ENCODE assay signal across 8 mouse cellular contexts in genomic region chr5:139793338-139794089, GRCm38 (mm10). TPM values are rescaled to one million over a fixed set of nuclear protein-coding genes. Genes with fewer than 3 reads are reported as not detected.
DNase-seq lines count a peak whose midpoint lies in the region; ATAC-seq and TF ChIP-seq lines count a peak whose summit lies in the region.

No protein-coding gene starts in this region.

- H3K27me3 ChIP-seq in C2C12 (ENCODE audit: control insufficient read depth, insufficient read depth, insufficient read length): no peaks in the 10 kb centered on the region
- H3K27me3 ChIP-seq in heart, adult 2 months (ENCODE audit: control insufficient read depth, insufficient read depth, low read length): no peaks in the 10 kb centered on the region
- H3K27me3 ChIP-seq in kidney, embryonic 16.5 days (ENCODE audit: insufficient read depth, low read length): no peaks in the 10 kb centered on the region

- 0 out of 2 replicates have a peak, but pooled peaks have one; percentile 73 for TF ChIP-seq EP300 in heart, adult 2 months (IDR thresholded peaks at IDR 0.05; ENCODE audit: insufficient read depth, low read depth, low read length)

- peak overlapping the region; percentile 27 for H3ac ChIP-seq in C2C12 (ENCODE audit: control insufficient read depth, insufficient read length, low read depth)

- TF ChIP-seq POLR2A in heart, adult 2 months (IDR thresholded peaks at IDR 0.05; ENCODE audit: insufficient read depth, low read depth, low read length): peak; percentile 58; the same call in 1 of the 2 replicates

- H3K79me2 ChIP-seq in C2C12 (ENCODE audit: control insufficient read depth, insufficient read depth): peaks cover 66% of the 10 kb centered on the region
- H3K79me2 ChIP-seq in heart, adult 2 months (replicated peaks; ENCODE audit: control insufficient read depth, insufficient read depth, low read length): peaks cover 2% of the 10 kb centered on the region; the same call in 1 of the 2 replicates

- H3K4me1 ChIP-seq in heart, adult 2 months (ENCODE audit: control insufficient read depth, insufficient read depth, low read length): peaks cover 43% of the 10 kb centered on the region
- H3K4me1 ChIP-seq in kidney, embryonic 16.5 days (ENCODE audit: insufficient read depth, low read length): peaks cover 54% of the 10 kb centered on the region

- WGBS in heart, adult 2 months: 11% methylated on average over 11 of the region's 11 CpGs
- 36% methylated on average over 11 of the region's 11 CpGs for WGBS in kidney, embryonic 16.5 days

- intact Hi-C loops in heart, adult 2 months (cut with DNase I): loop anchor here (10.0 kb wide), 1 partner anchor 409 kb away; no protein-coding TSS in a partner anchor

- no peak overlapping the region for H3K4me3 ChIP-seq in C2C12 (ENCODE audit: insufficient read depth, poor library complexity, severe bottlenecking)
- H3K4me3 ChIP-seq in heart, adult 2 months: peak overlapping the region; percentile 93
- H3K4me3 ChIP-seq in kidney, embryonic 16.5 days (ENCODE audit: low read length): peak overlapping the region; percentile 71

- no peak for ATAC-seq in kidney, embryonic 16.5 days (ENCODE audit: low FRiP score, low TSS enrichment)
- peak; percentile 11 for ATAC-seq in megakaryocyte, adult 5-6 weeks (ENCODE audit: poor library complexity, severe bottlenecking)

- TF ChIP-seq CTCF in C2C12 (IDR thresholded peaks at IDR 0.05; ENCODE audit: control insufficient read depth, insufficient read depth, insufficient read length): no peak
- no peak for TF ChIP-seq CTCF in heart, adult 2 months (IDR thresholded peaks at IDR 0.05)

- peak overlapping the region; percentile 98 for H3K4me2 ChIP-seq in kidney, embryonic 16.5 days (replicated peaks; ENCODE audit: low read depth, low read length)

- peak overlapping the region; percentile 99 for H3K27ac ChIP-seq in heart, adult 2 months
- peak overlapping the region; percentile 63 for H3K27ac ChIP-seq in kidney, embryonic 16.5 days (ENCODE audit: low read length)

- no peaks in the 10 kb centered on the region for H3K9me3 ChIP-seq in kidney, embryonic 16.5 days (ENCODE audit: low read length)

- H3K36me3 ChIP-seq in C2C12 (ENCODE audit: control insufficient read depth, insufficient read depth): no peaks in the 10 kb centered on the region
- no peaks in the 10 kb centered on the region; the same call in 1 of the 2 replicates for H3K36me3 ChIP-seq in heart, adult 2 months (ENCODE audit: control insufficient read depth, insufficient read depth, low read length)
- H3K36me3 ChIP-seq in kidney, embryonic 16.5 days (ENCODE audit: insufficient read depth, low read length): no peaks in the 10 kb centered on the region

- H3K9ac ChIP-seq in heart, adult 2 months (ENCODE audit: low read depth, low read length): peak overlapping the region; percentile 36
- no peak overlapping the region for H3K9ac ChIP-seq in kidney, embryonic 16.5 days (replicated peaks; ENCODE audit: low read length)

- H3K79me3 ChIP-seq in C2C12 (ENCODE audit: low read depth): peaks cover 37% of the 10 kb centered on the region

- DNase-seq in adrenal gland, postnatal 10 days: peak; percentile 45
- no peak for DNase-seq in adrenal gland, postnatal 25 days
- DNase-seq in heart, adult 2 months: peak; percentile 69 to 73
- no peak for DNase-seq in cerebellum, adult 8-10 months
- DNase-seq in cerebellum, postnatal 10 days: no peak

TF ChIP-seq in C2C12, 6 proteins besides CTCF, POLR2A, EP300 and RAD21:
- no peak for TF ChIP-seq CEBPB (IDR thresholded peaks at IDR 0.05; ENCODE audit: low read depth)
- TF ChIP-seq MAX (IDR thresholded peaks at IDR 0.05): no peak
- TF ChIP-seq USF1 (IDR thresholded peaks at IDR 0.05; ENCODE audit: low read depth): no peak
- TF ChIP-seq FOSL1 (IDR thresholded peaks at IDR 0.05; ENCODE audit: insufficient read depth, low read length, poor library complexity, severe bottlenecking): no peak
- TF ChIP-seq MYOD1 (IDR thresholded peaks at IDR 0.05; ENCODE audit: control insufficient read depth, insufficient read length, low read depth): no peak
- no peak for TF ChIP-seq MYOG (IDR thresholded peaks at IDR 0.05; ENCODE audit: control insufficient read depth, extremely low read depth, insufficient read length)

RNA-seq across cellular contexts. Expression of gene Mafk, which starts 2.2 kb away (rescaled TPM):
- 10 to 100 TPM; 18.8 to 25.1 TPM for total RNA-seq in adrenal gland, postnatal 10 days (2021)
- 29.6 and 30.6 TPM in 2 replicates for total RNA-seq in adrenal gland, postnatal 25 days (2021)
- 11.9 TPM for polyA plus RNA-seq in C2C12 (2012; fragmentation: generic; extraction: Trizol)
- total RNA-seq in heart, adult 2 months (2021): 10 to 100 TPM; 33.2 to 34.1 TPM
- polyA plus RNA-seq in heart, adult 2 months (2012; rRNA removed): 22.8 and 23.6 TPM in 2 replicates
- polyA plus RNA-seq in kidney, embryonic 16.5 days (2015; fragmentation: Nextera tagmentation; extraction: Ambion mirVana): 12.2 and 13.3 TPM in 2 replicates
- total RNA-seq in megakaryocyte, adult 5-6 weeks (2015): 9.7 and 10.1 TPM in 2 replicates
- 18.2 and 20.9 TPM in 2 replicates for total RNA-seq in megakaryocyte, adult 5-6 weeks (2017)

RNA-seq across cellular contexts. Expression of gene Ints1, which starts 18.0 kb away (rescaled TPM):
- 10 to 100 TPM; 36.6 to 51.9 TPM for total RNA-seq in adrenal gland, postnatal 10 days (2021)
- 61.3 and 61.9 TPM in 2 replicates for total RNA-seq in adrenal gland, postnatal 25 days (2021)
- polyA plus RNA-seq in C2C12 (2012; fragmentation: generic; extraction: Trizol): 43.1 TPM
- 10 to 100 TPM; 40.2 to 40.9 TPM for total RNA-seq in heart, adult 2 months (2021)
- 35.1 and 40.3 TPM in 2 replicates for polyA plus RNA-seq in heart, adult 2 months (2012; rRNA removed)
- 28.3 and 30.4 TPM in 2 replicates for polyA plus RNA-seq in kidney, embryonic 16.5 days (2015; fragmentation: Nextera tagmentation; extraction: Ambion mirVana)
- total RNA-seq in megakaryocyte, adult 5-6 weeks (2015): 25.5 and 41.7 TPM in 2 replicates
- total RNA-seq in megakaryocyte, adult 5-6 weeks (2017): 15.9 and 31.2 TPM in 2 replicates

RNA-seq across cellular contexts. Expression of gene Tmem184a, which starts 26.2 kb away (rescaled TPM):
- 1 to 10 TPM in 1 of 2 experiments, under 1 TPM in 1; 0.91 to 2.1 TPM for total RNA-seq in adrenal gland, postnatal 10 days (2021)
- total RNA-seq in adrenal gland, postnatal 25 days (2021): not detected in 2 replicates
- polyA plus RNA-seq in C2C12 (2012; fragmentation: generic; extraction: Trizol): 0.13 TPM
- total RNA-seq in heart, adult 2 months (2021): under 1 TPM in 1 of 2 experiments, not detected in 1; 0.05 TPM
- polyA plus RNA-seq in heart, adult 2 months (2012; rRNA removed): 0.29 and 1.5 TPM in 2 replicates
- polyA plus RNA-seq in kidney, embryonic 16.5 days (2015; fragmentation: Nextera tagmentation; extraction: Ambion mirVana): 9.6 and 10.3 TPM in 2 replicates
- not detected in 2 replicates for total RNA-seq in megakaryocyte, adult 5-6 weeks (2015)
- not detected in 2 replicates for total RNA-seq in megakaryocyte, adult 5-6 weeks (2017)

RNA-seq across cellular contexts. Expression of gene Gm26938, which starts 32.7 kb away (rescaled TPM):
- not detected for total RNA-seq in adrenal gland, postnatal 10 days (2021)
- not detected in 2 replicates for total RNA-seq in adrenal gland, postnatal 25 days (2021)
- 0.14 TPM for polyA plus RNA-seq in C2C12 (2012; fragmentation: generic; extraction: Trizol)
- not detected for total RNA-seq in heart, adult 2 months (2021)
- polyA plus RNA-seq in heart, adult 2 months (2012; rRNA removed): not detected in 2 replicates
- 0.72 TPM in 1 of 2 replicates, not detected in the other for polyA plus RNA-seq in kidney, embryonic 16.5 days (2015; fragmentation: Nextera tagmentation; extraction: Ambion mirVana)
- total RNA-seq in megakaryocyte, adult 5-6 weeks (2015): not detected in 2 replicates
- 0.18 TPM in 1 of 2 replicates, not detected in the other for total RNA-seq in megakaryocyte, adult 5-6 weeks (2017)

RNA-seq across cellular contexts. Expression of gene Psmg3, which starts 33.2 kb away (rescaled TPM):
- 10 to 100 TPM; 16.5 to 19.7 TPM for total RNA-seq in adrenal gland, postnatal 10 days (2021)
- 21.3 and 23.1 TPM in 2 replicates for total RNA-seq in adrenal gland, postnatal 25 days (2021)
- 68.8 TPM for polyA plus RNA-seq in C2C12 (2012; fragmentation: generic; extraction: Trizol)
- total RNA-seq in heart, adult 2 months (2021): 10 to 100 TPM in 1 of 2 experiments, 1 to 10 TPM in 1; 9.9 to 11.3 TPM
- polyA plus RNA-seq in heart, adult 2 months (2012; rRNA removed): 14.2 and 15.7 TPM in 2 replicates
- polyA plus RNA-seq in kidney, embryonic 16.5 days (2015; fragmentation: Nextera tagmentation; extraction: Ambion mirVana): 74.3 and 77.5 TPM in 2 replicates
- 17.6 and 18.3 TPM in 2 replicates for total RNA-seq in megakaryocyte, adult 5-6 weeks (2015)
- 15.2 and 15.6 TPM in 2 replicates for total RNA-seq in megakaryocyte, adult 5-6 weeks (2017)

Comparison
In these comparisons a context has a peak if more than half of its experiments do, and no peak if none do; other contexts are left out.
1. DNase-seq: peak in adrenal gland, postnatal 10 days (single experiment) and heart, adult 2 months (2 of 2); none in adrenal gland, postnatal 25 days (single experiment), cerebellum, adult 8-10 months (single experiment) and cerebellum, postnatal 10 days (0 of 2).